Mouse (Mus musculus) lung, embryonic 15.5 days (tissue): ENCODE results near the gene Rps12. TPM values are rescaled to one million over a fixed set of nuclear protein-coding genes. Genes with fewer than 3 reads are reported as not detected.
"Not testable (repeated sequence)": the region's sequence is repeated elsewhere in the genome, so short reads cannot be mapped to it uniquely, and the experiment has no call there.

Experiments
- ATAC-seq: fragments of 200-750 bp; cut with Nextera tagmentation; 2 replicates; pipeline ENCODE4 v1.8.0; 2017; ENCODE audit warnings: moderate number of reproducible peaks, borderline replicate concordance; ENCODE audit not compliant: low FRiP score, low TSS enrichment; ENCODE audit errors: extremely low read depth
- H3K27ac ChIP-seq: fragments of 300-500 bp; sonication (generic); 2 replicates; pipeline ENCODE4 v1.5.1; 2015; ENCODE audit warnings: moderate library complexity, mild to moderate bottlenecking, inconsistent platforms
- H3K27me3 ChIP-seq: fragments of 300-500 bp; sonication (generic); 2 replicates; pipeline ENCODE4 v1.6.1; 2015; ENCODE audit warnings: inconsistent platforms
- H3K36me3 ChIP-seq: fragments of 300-500 bp; sonication (generic); 2 replicates; pipeline ENCODE4 v1.6.1; 2015; ENCODE audit warnings: inconsistent platforms
- H3K4me1 ChIP-seq: fragments of 300-500 bp; sonication (generic); 2 replicates; pipeline ENCODE4 v1.6.1; 2015; ENCODE audit warnings: inconsistent platforms
- H3K4me2 ChIP-seq: fragments of 300-500 bp; sonication (generic); 2 replicates; pipeline ENCODE4 v1.6.1; 2015; ENCODE audit warnings: inconsistent platforms, mild to moderate bottlenecking, moderate library complexity
- H3K4me3 ChIP-seq: fragments of 300-500 bp; sonication (generic); 2 replicates; pipeline ENCODE4 v1.5.1; 2015; ENCODE audit warnings: mild to moderate bottlenecking, inconsistent platforms
- H3K9ac ChIP-seq: fragments of 300-500 bp; sonication (generic); 2 replicates; pipeline ENCODE4 v1.6.1; 2015; ENCODE audit warnings: inconsistent platforms
- H3K9me3 ChIP-seq: fragments of 300-500 bp; sonication (generic); 2 replicates; pipeline ENCODE4 v1.6.1; 2016; ENCODE audit warnings: inconsistent platforms
- WGBS: fragments of 180-500 bp; shearing (Covaris S2); methylation state at CpG from one replicate; pipeline ENCODE4 v1.1.7; 2015; 5-methylcytosine and 5-hydroxymethylcytosine counted together
- polyA plus RNA-seq: library from polyadenylated mRNA; unstranded; fragments of >200 nt; fragmentation: Nextera tagmentation; extraction: Ambion mirVana; gene quantifications from 2 replicates; pipeline ENCODE4 v1.2.1, GENCODE M21; 2015

Rps12 gene
- polyA plus RNA-seq, 1 experiment from 2014 or later = 166 TPM

DNA sequence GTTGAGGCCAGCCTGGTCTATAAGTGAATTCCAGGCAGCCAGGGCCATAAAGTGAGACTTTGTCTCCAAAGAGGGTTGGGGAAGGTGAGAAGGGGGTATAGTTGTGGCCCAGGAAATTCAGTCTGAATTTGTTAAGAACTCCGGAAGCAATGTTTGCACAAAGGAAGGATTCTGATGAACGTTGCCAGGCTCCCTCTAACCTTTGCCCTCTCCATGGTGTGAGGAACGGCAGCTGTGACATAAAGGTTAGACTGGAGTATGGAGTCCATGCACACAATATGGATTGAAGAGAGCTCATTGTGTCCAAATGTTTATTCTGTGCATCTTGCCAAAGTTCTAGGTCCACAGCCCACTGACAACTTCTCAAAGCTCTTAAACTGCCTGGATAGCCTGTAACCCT is 12.9 kb upstream of the Rps12 start:
- Histone ChIP-seq H3K4me2 (no peak overlapping the region), H3K27ac (no peak overlapping the region), H3K4me3 (no peak overlapping the region), H3K9me3 (no peaks in the 10 kb centered on the region), H3K27me3 (no peaks in the 10 kb centered on the region), H3K36me3 (peaks cover 39% of the 10 kb centered on the region), H3K4me1 (peaks cover 15% of the 10 kb centered on the region), H3K9ac (no peak overlapping the region)
- no peak for ATAC-seq
- WGBS = 18% methylated on average over 3 of the region's 3 CpGs

DNA sequence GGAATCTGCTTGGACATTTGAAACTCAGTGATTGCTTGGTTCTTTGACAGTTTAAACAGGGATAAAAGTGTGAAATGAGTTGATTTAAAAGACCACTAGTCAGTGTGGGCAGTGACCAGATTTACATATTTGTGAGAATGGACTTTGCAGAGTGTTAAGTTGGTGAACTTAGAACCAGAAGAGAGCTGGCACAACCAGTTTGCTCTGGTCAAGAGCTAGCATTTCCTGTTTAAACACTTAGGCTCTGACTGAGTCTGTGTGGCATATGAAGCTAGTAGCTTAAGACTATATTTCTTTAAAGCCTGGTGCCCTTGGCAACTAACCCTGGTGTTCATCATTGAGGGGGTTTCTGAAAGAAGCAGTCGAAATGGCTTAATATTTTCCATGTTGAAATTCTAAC is 11.1 kb upstream of the Rps12 start:
- Histone ChIP-seq H3K27me3 (no peaks in the 10 kb centered on the region), H3K27ac (no peak overlapping the region), H3K4me3 (no peak overlapping the region), H3K9ac (no peak overlapping the region), H3K4me2 (peak overlapping the region; percentile 55), H3K4me1 (peaks cover 15% of the 10 kb centered on the region), H3K36me3 (peaks cover 25% of the 10 kb centered on the region), H3K9me3 (no peaks in the 10 kb centered on the region)
- ATAC-seq = no peak
- WGBS = 50% methylated on average over 1 of the region's 1 CpGs

DNA sequence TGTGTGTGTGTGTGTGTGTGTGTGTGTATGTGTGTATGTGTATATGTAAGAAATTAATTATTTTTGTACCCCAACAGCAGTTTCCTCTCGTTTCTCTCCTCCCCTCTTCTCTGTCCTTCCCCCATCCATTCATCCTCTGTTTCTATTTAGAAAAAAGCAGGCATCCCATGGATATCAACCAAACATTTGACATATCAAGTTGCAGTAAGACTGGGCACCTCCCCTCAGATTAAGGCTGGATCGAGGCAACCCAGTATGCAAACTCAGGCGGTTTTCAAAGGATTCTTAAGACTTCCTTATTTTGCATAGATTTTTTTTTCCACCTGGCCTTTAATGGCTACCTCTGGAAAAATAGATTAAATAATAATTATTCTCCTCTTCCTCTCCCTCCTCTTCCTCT is 10.5 kb upstream of the Rps12 start:
- H3K36me3 ChIP-seq = peaks cover 21% of the 10 kb centered on the region
- H3K9ac ChIP-seq = 0 out of 2 replicates have a peak overlapping the region, but pooled peaks have one; percentile 77
- 11% methylated on average over 3 of the region's 3 CpGs for WGBS
- H3K4me1 ChIP-seq = peaks cover 15% of the 10 kb centered on the region
- no peaks in the 10 kb centered on the region for H3K27me3 ChIP-seq
- H3K27ac ChIP-seq = no peak overlapping the region
- peak overlapping the region; percentile 61 for H3K4me3 ChIP-seq
- ATAC-seq = no peak
- H3K9me3 ChIP-seq = no peaks in the 10 kb centered on the region
- H3K4me2 ChIP-seq = peak overlapping the region; percentile 55

DNA sequence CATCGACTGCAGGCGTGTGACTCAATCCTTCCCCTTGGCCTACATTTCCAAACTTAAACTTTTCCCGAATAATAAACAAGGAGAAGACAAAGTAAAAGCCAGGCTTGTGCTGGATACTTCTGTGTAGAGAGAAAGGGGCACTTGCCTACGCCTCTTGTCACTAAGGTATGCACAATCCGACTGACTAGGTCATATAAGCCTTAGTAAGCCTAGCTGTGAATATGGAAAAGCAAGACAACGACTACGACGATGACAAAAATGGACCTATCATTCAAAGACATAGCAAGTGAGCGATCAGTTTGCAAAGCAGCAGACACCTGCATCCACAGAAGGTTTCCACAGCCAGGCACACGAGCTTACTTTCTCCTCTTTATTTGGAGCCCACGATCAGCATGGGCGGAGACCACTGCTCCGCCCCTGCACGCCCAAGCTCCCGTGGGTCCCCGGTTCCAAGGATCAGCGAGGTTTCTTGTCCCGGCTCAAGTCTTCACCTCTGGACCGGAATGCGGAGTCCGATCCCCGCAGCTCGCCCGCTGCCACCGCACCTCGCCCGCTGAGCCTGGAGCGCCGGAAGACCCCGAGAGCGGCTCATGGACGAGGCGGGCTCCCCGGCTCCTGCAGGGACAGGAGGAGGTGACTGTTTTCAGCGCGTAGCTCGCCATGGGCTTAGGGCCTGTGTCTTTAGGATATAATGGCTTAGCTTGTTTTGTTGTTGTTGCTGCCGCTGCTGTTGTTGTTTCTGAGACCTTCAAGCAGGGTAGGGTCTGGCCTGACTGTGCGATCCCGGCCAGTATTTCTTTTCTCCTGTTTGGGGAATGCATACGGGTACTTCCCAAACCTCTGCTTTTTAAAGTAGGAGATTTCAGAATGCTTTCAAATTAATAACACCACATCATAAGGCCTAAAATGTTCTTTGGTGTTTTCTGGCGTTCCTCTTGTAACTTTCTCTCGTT is 9.8 kb upstream of the Rps12 start, which contains the start of gene Slc18b1:
Gene Slc18b1, plus strand, starts transcription at position 436 of the 953 bp plus-strand sequence.
- Histone ChIP-seq H3K27ac (peak within 1 kb of the TSS; percentile 54), H3K4me2 (peak within 1 kb of the TSS; percentile 55), H3K36me3 (peaks cover 13% of the 10 kb centered on the region), H3K4me3 (peak within 1 kb of the TSS; percentile 61), H3K4me1 (peaks cover 15% of the 10 kb centered on the region), H3K9me3 (no peaks in the 10 kb centered on the region), H3K9ac (peak within 1 kb of the TSS; percentile 77), H3K27me3 (no peaks in the 10 kb centered on the region)
- ATAC-seq = peak; percentile 68; the same call in 1 of the 2 replicates
- WGBS = 6% methylated on average over 43 of the region's 43 CpGs

DNA sequence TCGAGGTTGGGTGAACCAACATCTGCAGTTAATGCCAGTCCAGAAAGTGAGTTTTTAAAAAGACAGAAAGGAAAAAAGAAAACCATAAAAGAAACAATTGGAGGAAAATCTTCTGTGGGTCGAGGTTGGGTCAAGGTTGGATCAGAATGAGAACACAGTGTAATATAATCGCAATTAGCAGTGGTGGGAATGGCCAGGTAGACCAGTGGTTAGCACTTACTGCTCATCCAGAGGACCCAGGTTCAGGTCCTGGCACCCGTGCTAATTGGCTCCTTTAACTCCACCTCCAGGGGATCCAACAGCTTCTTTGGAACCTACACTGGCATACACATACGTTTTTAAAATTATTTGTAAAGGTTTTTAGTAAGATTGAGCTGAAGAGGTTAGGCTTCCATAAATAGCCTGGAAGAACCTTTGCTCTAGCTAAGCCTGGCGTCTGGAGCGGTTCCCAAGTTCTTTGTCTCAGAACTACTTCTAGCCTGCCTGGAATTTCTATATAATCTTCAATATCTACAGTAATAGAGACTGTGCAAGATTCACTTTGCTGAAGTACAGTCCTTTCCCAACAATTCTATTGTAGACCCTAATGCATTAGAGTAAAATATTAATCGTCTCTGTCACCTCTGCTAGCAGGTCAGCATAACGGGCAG is 8.9 kb upstream of the Rps12 start:
- WGBS = 55% methylated on average over 9 of the region's 9 CpGs
- no peak for ATAC-seq
- H3K36me3 ChIP-seq = peaks cover 4% of the 10 kb centered on the region
- peak overlapping the region; percentile 61 for H3K4me3 ChIP-seq
- peak overlapping the region; percentile 77; the same call in 1 of the 2 replicates for H3K9ac ChIP-seq
- H3K27me3 ChIP-seq = no peaks in the 10 kb centered on the region
- peak overlapping the region; percentile 55 for H3K4me2 ChIP-seq
- H3K9me3 ChIP-seq = no peaks in the 10 kb centered on the region
- 0 out of 2 replicates have a peak overlapping the region, but pooled peaks have one; percentile 54 for H3K27ac ChIP-seq
- peaks cover 15% of the 10 kb centered on the region for H3K4me1 ChIP-seq

DNA sequence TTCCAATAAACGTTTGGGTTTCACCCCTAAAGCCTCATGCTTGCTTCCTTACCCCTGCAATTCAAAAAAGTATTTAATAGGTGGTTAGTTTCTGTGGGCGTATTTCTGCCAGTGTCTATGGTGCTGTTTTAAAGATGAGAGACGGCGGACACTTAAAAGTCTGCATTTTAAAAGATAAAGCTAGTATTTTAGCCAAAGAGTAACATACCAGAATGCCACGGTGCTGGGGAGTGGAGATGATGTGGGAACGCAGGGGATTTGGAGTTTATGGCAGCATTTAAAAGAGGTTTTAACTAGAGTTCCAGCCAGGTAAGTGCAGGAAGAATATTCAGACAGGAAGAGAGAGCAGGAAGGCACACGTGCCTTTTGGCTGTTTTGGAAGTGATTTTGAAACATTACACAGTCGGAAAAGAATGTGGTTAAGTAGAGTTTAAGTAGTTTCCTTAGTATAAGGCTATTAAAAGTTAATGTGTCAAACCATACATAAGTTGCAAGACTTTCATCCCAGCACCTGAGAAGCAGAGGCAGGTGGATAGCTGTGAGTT is 1.1 kb upstream of the Rps12 start:
- Histone ChIP-seq H3K4me1 (peaks cover 31% of the 10 kb centered on the region), H3K9me3 (no peaks in the 10 kb centered on the region), H3K36me3 (peaks cover 31% of the 10 kb centered on the region), H3K27me3 (no peaks in the 10 kb centered on the region), H3K27ac (peak overlapping the region; percentile 80), H3K9ac (peak overlapping the region; percentile 74), H3K4me2 (peak overlapping the region; percentile 64), H3K4me3 (peak overlapping the region; percentile 78)
- ATAC-seq = no peak
- WGBS = 4% methylated on average over 8 of the region's 8 CpGs

DNA sequence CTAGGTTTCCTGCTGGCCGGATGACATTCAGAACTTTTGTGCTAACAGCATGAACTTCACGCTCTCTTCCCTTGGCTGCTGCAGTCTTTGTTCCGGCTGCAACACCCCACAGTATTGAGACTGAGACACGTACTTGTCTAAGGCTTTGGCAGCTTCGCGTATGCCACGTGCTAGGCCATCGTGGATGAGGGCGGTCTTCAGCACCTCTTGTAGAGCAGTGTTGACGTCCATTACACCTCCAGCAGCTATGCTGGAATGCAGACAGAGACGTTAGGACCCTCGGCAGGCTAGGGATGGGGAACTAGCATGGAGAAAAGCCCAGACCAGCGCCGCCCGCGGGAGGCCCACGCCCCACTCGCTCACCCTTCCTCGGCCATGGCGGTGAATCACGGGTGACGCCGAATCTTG is 440 bp downstream of the Rps12 start:
- peaks cover 36% of the 10 kb centered on the region for H3K36me3 ChIP-seq
- H3K4me2 ChIP-seq = peak overlapping the region; percentile 80
- 0% methylated on average over 23 of the region's 23 CpGs for WGBS
- peak overlapping the region; percentile 78 for H3K4me3 ChIP-seq
- peaks cover 31% of the 10 kb centered on the region for H3K4me1 ChIP-seq
- peak overlapping the region; percentile 66 for H3K27ac ChIP-seq
- H3K9ac ChIP-seq = peak overlapping the region; percentile 89
- ATAC-seq = peak; percentile 33
- H3K9me3 ChIP-seq, H3K27me3 ChIP-seq: not testable (repeated sequence)

DNA sequence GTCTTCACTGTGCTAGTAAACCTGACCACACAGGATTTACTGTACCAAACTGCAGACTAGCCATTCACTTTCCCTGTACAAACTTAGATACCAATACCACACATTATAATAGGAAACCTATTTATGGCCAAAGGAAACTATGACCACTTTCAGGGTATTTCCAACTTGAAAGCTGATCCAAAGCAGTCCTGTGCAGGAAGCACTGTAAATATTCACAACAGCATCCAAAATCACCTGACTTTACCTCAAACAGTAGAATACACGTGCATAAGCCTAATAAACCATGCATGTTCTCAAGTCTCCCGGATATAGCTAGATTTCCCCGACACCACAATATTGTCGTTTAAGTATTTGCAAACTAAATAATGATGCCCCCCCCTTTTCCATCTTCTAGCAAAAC is 1.0 kb downstream of the Rps12 start:
- ATAC-seq = no peak
- H3K4me3 ChIP-seq = peak overlapping the region; percentile 78
- 2% methylated on average over 4 of the region's 4 CpGs for WGBS

DNA sequence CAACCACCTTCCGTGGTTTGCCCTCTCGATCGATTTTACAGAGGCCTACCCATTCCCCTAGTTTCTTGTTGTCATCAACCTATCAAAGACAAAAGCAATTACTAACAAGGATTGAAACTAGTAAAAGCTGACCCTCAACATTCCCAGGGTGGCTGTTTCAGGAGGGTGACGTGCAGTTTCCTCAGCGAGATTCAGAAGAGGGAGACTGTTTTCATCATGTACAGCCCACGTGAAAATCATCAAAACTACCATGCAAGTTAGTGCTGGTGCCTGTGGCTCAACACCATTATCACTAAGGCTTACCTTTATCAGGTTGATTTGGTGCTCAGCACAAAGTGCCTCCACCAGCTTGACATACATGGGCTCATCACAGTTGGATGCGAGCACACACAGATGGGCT is 1.5 kb downstream of the Rps12 start:
- Histone ChIP-seq H3K36me3 (peaks cover 39% of the 10 kb centered on the region), H3K4me1 (peaks cover 31% of the 10 kb centered on the region), H3K4me3 (peak overlapping the region; percentile 78), H3K4me2 (peak overlapping the region; percentile 80), H3K9ac (peak overlapping the region; percentile 89)
- ATAC-seq, H3K27ac ChIP-seq, H3K9me3 ChIP-seq, H3K27me3 ChIP-seq: not testable (repeated sequence)
- 38% methylated on average over 7 of the region's 7 CpGs for WGBS

More for the DNA sequence above, 1.0 kb downstream of the Rps12 start:
- 0 out of 2 replicates have a peak overlapping the region, but pooled peaks have one; percentile 66 for H3K27ac ChIP-seq
- no peaks in the 10 kb centered on the region for H3K9me3 ChIP-seq
- H3K4me2 ChIP-seq = peak overlapping the region; percentile 80
- peaks cover 31% of the 10 kb centered on the region for H3K4me1 ChIP-seq
- peak overlapping the region; percentile 89 for H3K9ac ChIP-seq
- peaks cover 36% of the 10 kb centered on the region for H3K36me3 ChIP-seq
- H3K27me3 ChIP-seq = no peaks in the 10 kb centered on the region

DNA sequence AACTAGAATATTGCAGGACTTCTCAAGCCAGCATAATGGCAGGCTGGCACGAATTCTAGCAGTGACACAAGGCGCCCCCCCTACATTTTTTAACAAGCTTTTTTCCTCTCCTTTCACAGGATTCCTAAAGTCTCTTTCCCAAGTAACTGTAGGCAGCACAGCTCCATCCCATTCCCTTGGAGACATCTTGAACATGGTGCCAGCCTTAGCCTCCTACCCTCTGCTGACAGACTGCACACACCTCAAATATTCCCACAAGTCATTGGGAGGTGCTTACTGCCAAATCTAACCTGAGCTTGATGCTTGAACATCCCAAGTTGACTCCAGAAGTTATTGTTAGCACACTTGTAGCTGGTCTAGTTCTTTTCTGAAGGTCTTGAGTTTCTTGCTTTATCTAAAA is 3.0 kb downstream of the Rps12 start:
- Histone ChIP-seq H3K27me3 (no peaks in the 10 kb centered on the region), H3K27ac (no peak overlapping the region), H3K9ac (peak overlapping the region; percentile 18; the same call in 1 of the 2 replicates), H3K4me2 (no peak overlapping the region), H3K36me3 (peaks cover 41% of the 10 kb centered on the region), H3K9me3 (no peaks in the 10 kb centered on the region), H3K4me1 (peaks cover 30% of the 10 kb centered on the region), H3K4me3 (no peak overlapping the region)
- no peak for ATAC-seq
- WGBS = 41% methylated on average over 2 of the region's 2 CpGs

DNA sequence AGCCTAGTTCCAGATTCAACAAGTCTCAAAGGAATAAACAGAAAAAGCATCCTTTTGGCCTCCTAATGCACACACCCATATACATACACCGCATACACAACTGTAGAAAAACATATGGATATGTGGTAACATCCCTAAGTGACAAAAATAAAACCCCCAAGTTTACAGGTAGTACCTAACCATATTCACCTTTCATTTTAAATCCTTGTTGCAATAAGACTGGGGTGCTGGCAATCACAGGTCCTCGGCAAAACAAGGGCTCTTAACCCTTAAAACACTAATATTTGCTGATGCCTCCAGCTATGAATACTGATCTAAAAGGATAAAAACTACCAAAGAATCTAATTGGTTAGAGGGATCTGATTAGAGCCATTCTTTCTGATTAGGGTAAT is 3.6 kb downstream of the Rps12 start:
- 25% methylated on average over 2 of the region's 2 CpGs for WGBS

More for the DNA sequence above, 3.6 kb downstream of the Rps12 start:
- ATAC-seq = no peak
- H3K4me1 ChIP-seq = peaks cover 24% of the 10 kb centered on the region
- no peak overlapping the region for H3K9ac ChIP-seq
- H3K36me3 ChIP-seq = peaks cover 41% of the 10 kb centered on the region
- H3K4me3 ChIP-seq = no peak overlapping the region
- no peak overlapping the region for H3K4me2 ChIP-seq
- H3K9me3 ChIP-seq = no peaks in the 10 kb centered on the region
- H3K27me3 ChIP-seq = no peaks in the 10 kb centered on the region
- no peak overlapping the region for H3K27ac ChIP-seq
